Mouse (Mus musculus) liver, embryonic 11.5 days (tissue): ENCODE results near the gene Ccdc142. TPM values are rescaled to one million over a fixed set of nuclear protein-coding genes. Genes with fewer than 3 reads are reported as not detected.

Source experiments
- ATAC-seq: fragments of 200-750 bp; cut with Nextera tagmentation; replicated peaks from 2 replicates; pipeline ENCODE4 v1.8.0; 2017; ENCODE audit warnings: moderate number of reproducible peaks, mild to moderate bottlenecking, moderate TSS enrichment, moderate library complexity; ENCODE audit not compliant: low FRiP score
- DNase-seq: peaks from one replicate; pipeline ENCODE4 v3.0.0-alpha.2; 2017; ENCODE audit warnings: low spot score
- H3K27ac ChIP-seq: fragments of 300-500 bp; sonication (generic); 2 replicates; pipeline ENCODE4 v1.5.1; 2014; ENCODE audit warnings: mild to moderate bottlenecking, low read depth, low read length, control low read depth
- H3K27me3 ChIP-seq: fragments of 300-500 bp; sonication (generic); replicated peaks from 2 replicates; pipeline ENCODE4 v1.6.1; 2014; ENCODE audit warnings: low read length, mixed read lengths; ENCODE audit not compliant: control insufficient read depth, insufficient read depth
- H3K36me3 ChIP-seq: fragments of 300-500 bp; sonication (generic); 2 replicates; pipeline ENCODE4 v1.6.1; 2014; ENCODE audit warnings: mild to moderate bottlenecking, low read length, moderate library complexity, mixed read lengths; ENCODE audit not compliant: control insufficient read depth, insufficient read depth
- H3K4me1 ChIP-seq: fragments of 300-500 bp; sonication (generic); replicated peaks from 2 replicates; pipeline ENCODE4 v1.6.1; 2014; ENCODE audit warnings: low read length, mixed read lengths; ENCODE audit not compliant: control insufficient read depth, insufficient read depth
- H3K4me2 ChIP-seq: fragments of 300-500 bp; sonication (generic); 2 replicates; pipeline ENCODE4 v1.6.1; 2014; ENCODE audit warnings: mild to moderate bottlenecking, control low read depth, moderate library complexity
- H3K4me3 ChIP-seq: fragments of 300-500 bp; sonication (generic); 2 replicates; pipeline ENCODE4 v1.5.1; 2014; ENCODE audit warnings: low read depth, low read length, control low read depth
- H3K9ac ChIP-seq: fragments of 300-500 bp; sonication (generic); 2 replicates; pipeline ENCODE4 v1.6.1; 2014; ENCODE audit warnings: low read depth, low read length, control low read depth
- H3K9me3 ChIP-seq: fragments of 300-500 bp; sonication (generic); 2 replicates; pipeline ENCODE4 v1.6.1; 2016; ENCODE audit warnings: low read length, inconsistent platforms, mixed read lengths; ENCODE audit not compliant: control insufficient read depth
- WGBS: fragments of 180-500 bp; shearing (Covaris S2); extraction: QIAGEN DNeasy Blood & Tissue Kit; methylation state at CpG from one replicate; pipeline ENCODE4 v1.1.7; 2014; 5-methylcytosine and 5-hydroxymethylcytosine counted together
- polyA plus RNA-seq: library from polyadenylated mRNA; unstranded; fragments of >200 nt; fragmentation: Nextera tagmentation; extraction: Ambion mirVana; gene quantifications from 2 replicates; pipeline ENCODE4 v1.2.1, GENCODE M21; 2014

The Ccdc142 gene
- polyA plus RNA-seq, 1 experiment from 2014 or later, result 2.5 TPM

DNA sequence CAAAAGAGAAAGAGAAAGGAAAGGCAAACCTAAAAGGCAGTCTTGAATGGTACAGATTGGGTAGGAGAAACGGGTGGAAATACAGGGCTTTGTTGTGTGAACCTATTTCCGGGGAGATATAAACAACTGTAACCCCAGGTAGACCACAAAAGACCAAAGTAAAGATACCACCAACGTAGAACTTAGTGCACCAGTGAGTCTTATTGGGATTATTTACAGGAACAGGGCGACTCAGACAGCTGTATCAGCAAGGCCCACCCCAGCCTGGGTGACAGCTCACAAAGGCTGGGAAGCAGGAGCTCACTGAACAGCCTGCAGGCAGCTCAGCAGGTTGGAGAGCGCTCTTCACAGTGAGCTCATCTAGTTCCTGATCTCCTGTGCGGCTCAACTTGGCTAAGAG, 5.4 kb upstream of the Ccdc142 start:
- Histone ChIP-seq H3K36me3 (no peaks in the 10 kb centered on the region), H3K4me3 (no peak overlapping the region), H3K27me3 (no peaks in the 10 kb centered on the region; the same call in none of the 2 replicates), H3K4me2 (no peak overlapping the region), H3K4me1 (peaks cover 3% of the 10 kb centered on the region; the same call in 1 of the 2 replicates), H3K27ac (no peak overlapping the region), H3K9ac (no peak overlapping the region), H3K9me3 (no peaks in the 10 kb centered on the region)
- WGBS, result 30% methylated on average over 6 of the region's 6 CpGs
- ATAC-seq (no peak), DNase-seq (no peak)

DNA sequence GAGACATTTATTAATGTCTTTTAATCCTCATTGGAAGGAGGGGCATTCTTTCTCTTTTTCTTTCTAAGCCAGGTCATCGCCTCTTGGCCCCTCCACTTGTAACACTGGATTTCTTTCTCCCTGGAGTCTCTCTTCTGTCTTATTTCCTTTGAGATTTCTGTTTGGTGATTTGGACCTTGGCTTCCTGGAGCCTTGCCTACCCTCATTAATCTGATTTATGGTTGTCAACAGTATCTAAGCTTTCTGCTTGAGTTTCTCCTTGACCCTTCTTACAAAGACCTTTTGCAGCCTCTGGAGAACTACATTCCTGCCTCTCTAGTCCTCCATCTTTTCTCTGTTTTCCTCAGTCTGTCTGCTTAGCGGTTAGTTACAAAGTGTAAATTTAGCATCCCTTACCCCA, 3.0 kb upstream of the Ccdc142 start:
- peaks cover 20% of the 10 kb centered on the region for H3K4me1 ChIP-seq
- no peak overlapping the region for H3K27ac ChIP-seq
- ATAC-seq (no peak), DNase-seq (no peak)
- H3K27me3 ChIP-seq, result no peaks in the 10 kb centered on the region; the same call in none of the 2 replicates
- H3K9ac ChIP-seq, result no peak overlapping the region
- H3K9me3 ChIP-seq, result no peaks in the 10 kb centered on the region
- no peak overlapping the region for H3K4me3 ChIP-seq
- no peak overlapping the region for H3K4me2 ChIP-seq
- WGBS, result 59% methylated on average over 2 of the region's 2 CpGs
- no peaks in the 10 kb centered on the region for H3K36me3 ChIP-seq

DNA sequence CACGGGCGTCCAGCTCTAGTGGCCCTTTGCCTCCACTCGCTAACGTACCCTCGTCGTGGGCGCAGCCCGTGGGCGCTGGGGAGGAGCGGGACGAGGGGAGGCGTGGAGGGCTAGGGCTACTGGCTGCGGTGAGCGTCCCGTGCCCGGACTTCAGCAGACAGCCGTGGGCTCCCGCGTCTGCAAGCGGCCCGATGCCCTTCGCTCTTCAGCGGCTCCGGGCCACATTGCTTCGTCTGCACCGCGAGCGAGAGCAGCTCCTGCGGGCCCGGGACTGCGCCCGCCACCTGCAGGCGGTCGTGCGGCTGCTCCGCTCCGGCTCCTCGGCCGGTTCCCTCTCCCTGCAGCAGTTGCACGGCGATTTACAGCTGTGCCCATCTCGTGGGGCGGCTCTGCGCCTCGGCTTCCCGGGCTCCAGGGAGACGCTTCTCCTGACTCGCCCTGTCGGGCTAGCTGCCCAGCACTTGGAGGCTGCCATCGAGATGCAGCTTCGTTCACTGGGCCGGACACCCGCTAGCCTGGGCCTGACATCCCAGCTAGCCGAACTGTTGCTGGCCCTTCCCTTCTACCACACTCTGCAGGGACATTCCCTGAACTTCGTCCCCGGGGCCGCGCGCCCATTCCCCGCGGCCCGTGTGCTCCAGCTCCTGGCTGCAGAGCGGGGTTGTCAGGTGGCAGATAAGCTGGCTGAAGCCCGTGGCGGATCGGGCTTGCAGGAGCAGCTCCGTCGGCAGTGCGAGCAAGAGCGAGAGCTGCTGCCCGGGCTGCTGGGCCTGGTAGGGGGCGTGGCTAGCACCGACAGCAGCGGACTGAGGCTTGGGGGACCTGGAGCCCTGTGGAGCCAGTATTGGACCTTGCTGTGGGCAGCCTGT, 521 bp downstream of the Ccdc142 start:
- H3K4me3 ChIP-seq, result peak overlapping the region; percentile 87
- DNase-seq (peak; percentile 77), ATAC-seq (peak; percentile 77)
- H3K36me3 ChIP-seq, result peaks cover 2% of the 10 kb centered on the region; the same call in 1 of the 2 replicates
- H3K4me1 ChIP-seq, result peaks cover 23% of the 10 kb centered on the region
- peak overlapping the region; percentile 100 for H3K4me2 ChIP-seq
- H3K9ac ChIP-seq, result peak overlapping the region; percentile 95
- WGBS, result under 1% methylated on average over 74 of the region's 74 CpGs
- peak overlapping the region; percentile 87 for H3K27ac ChIP-seq
- H3K27me3 ChIP-seq, result no peaks in the 10 kb centered on the region; the same call in none of the 2 replicates
- no peaks in the 10 kb centered on the region for H3K9me3 ChIP-seq

DNA sequence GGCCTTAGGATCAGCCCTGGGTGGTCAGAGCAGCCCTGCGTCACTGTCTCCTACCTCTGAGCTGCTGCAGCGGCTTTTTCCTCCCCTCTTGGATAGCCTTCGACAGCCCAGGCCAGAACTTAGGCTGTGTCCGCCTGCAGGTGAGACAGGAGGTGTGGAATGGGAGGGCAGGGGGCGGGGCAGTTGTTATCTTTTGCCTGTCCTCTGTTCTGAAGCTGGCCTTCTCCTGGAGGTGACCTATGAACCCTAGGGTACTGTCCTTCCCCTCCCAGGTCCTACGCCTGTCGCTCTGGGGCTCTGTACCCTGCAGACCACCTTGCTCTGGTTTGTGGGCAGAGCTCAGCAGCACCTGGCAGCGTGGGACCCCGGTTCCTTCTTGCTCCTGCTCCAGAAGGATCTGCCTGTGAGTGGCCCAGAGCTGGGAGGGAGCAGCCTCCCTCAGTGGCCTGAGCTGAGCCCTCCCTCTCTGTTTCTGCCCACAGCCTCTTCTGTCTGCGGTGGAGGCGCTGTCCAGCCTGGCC, 1.8 kb downstream of the Ccdc142 start:
- ATAC-seq (no peak), DNase-seq (no peak)
- Histone ChIP-seq H3K27ac (peak overlapping the region; percentile 34; the same call in 1 of the 2 replicates), H3K9me3 (no peaks in the 10 kb centered on the region), H3K36me3 (peaks cover 2% of the 10 kb centered on the region; the same call in 1 of the 2 replicates), H3K4me3 (peak overlapping the region; percentile 87), H3K4me1 (peaks cover 32% of the 10 kb centered on the region), H3K9ac (peak overlapping the region; percentile 95), H3K4me2 (peak overlapping the region; percentile 100), H3K27me3 (no peaks in the 10 kb centered on the region; the same call in 1 of the 2 replicates)
- 50% methylated on average over 11 of the region's 11 CpGs for WGBS

DNA sequence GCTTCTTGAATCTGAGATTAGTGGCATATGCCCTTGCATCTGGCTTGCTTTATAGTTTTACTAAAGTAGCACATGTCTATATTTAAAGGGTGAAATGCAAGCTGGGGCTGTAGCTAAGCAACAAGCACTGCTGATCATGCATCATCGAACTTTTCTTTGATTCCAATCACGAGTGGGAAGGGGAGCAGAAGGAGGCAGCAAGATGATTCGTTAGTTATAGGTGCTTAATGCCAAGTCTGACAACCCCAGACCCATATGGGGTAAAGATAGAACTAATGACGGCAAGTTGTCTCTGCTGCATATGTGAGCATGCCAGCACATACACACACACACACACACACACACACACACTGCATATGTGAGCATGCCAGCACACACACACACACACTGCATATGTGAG, 2.8 kb downstream of the Ccdc142 start:
- Histone ChIP-seq H3K9me3 (no peaks in the 10 kb centered on the region), H3K27ac (no peak overlapping the region), H3K4me1 (peaks cover 33% of the 10 kb centered on the region), H3K36me3 (peaks cover 2% of the 10 kb centered on the region; the same call in 1 of the 2 replicates), H3K9ac (no peak overlapping the region), H3K4me2 (no peak overlapping the region), H3K4me3 (no peak overlapping the region), H3K27me3 (no peaks in the 10 kb centered on the region; the same call in 1 of the 2 replicates)
- DNase-seq (no peak), ATAC-seq (no peak)
- WGBS, result 84% methylated on average over 4 of the region's 4 CpGs

DNA sequence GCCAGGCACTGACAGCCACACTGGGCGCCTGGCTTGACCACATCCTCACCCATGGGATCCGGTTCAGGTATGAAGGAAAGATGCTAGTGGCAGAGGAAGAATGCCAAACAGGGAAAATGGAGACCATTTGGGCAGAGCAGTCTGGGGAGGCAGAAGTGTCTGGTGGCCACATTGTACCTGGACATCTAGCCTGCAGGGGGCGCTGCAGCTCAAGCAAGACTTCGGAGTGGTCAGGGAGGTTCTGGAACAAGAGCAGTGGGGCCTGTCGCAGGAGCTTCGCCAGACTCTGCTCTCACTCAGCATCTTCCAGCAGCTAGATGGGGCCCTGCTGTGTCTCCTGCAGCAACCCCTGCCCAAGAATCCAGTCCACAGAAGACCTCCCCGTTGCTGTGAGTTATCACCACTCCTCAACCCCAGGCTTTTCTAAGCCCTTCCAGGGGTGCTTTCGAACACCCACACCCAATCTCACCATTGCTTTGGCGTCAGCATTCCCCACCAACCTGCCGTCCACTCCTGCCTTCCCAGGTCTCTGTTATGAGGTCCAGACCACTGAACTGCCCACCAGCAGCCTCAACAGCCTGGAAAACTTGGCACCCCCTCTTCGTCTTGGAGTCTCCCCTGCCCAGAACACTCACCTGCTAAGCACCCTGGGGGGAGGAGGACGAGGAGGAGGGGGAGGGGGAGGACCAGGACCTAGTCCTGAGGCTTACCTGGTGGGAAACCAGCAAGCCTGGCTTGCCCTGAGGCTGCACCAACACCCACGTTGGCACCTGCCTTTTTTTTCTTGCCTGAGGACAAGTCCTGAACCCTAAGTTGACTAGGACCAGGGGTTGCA, 6.4 kb downstream of the Ccdc142 start:
- Histone ChIP-seq H3K27me3 (no peaks in the 10 kb centered on the region), H3K4me3 (peak overlapping the region; percentile 92), H3K4me1 (peaks cover 35% of the 10 kb centered on the region), H3K4me2 (peak overlapping the region; percentile 94), H3K36me3 (peaks cover 2% of the 10 kb centered on the region; the same call in 1 of the 2 replicates), H3K27ac (peak overlapping the region; percentile 96; the same call in 1 of the 2 replicates), H3K9ac (peak overlapping the region; percentile 87), H3K9me3 (no peaks in the 10 kb centered on the region)
- peak; percentile 81 for DNase-seq
- peak; percentile 53 for ATAC-seq
- WGBS, result 41% methylated on average over 13 of the region's 13 CpGs

DNA sequence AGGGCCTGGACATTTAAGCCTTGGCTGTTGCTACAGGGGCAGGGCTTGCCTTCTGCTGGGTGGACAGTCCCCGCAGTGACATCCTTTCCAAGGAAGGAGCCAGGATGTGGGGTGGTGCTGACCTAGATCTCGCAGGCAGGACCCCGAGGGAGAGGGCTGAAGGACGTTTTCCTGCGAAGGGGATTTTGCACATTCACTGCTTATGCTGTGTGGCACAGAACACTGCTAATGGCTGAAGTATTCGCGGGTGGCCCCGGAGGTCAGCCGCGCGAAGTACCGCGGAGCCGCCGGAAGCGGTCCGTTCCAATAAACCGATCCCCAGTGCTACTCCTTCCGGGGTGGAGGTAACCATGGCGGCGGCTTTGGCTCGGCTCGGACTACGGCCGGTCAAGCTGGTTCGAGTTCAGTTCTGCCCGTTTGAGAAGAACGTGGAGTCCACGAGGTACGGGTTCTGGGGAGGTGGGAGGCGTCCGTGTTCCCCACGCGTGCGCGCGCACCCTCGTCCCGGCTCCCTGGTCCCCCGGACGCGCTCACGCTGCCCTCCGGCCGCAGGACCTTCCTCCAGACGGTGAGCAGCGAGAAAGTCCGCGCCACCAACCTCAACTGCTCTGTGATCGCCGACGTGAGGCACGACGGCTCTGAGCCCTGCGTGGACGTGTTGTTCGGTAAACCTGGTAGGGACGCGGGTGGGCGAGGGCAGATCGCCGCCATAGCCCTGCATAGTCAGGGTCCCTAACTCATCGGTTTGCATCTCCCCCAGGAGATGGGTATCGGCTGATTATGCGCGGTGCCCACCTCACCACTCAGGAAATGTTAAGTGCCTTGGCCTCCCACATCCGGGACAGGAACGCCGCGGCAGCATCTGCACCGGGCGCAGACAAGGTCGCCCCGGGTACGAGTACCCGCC, 7.6 kb downstream of the Ccdc142 start, which contains the start of gene Mrpl53:
TSS of gene Mrpl53 (plus strand) at position 279 of the 907 bp plus-strand sequence.
- WGBS, result under 1% methylated on average over 76 of the region's 76 CpGs

More for the DNA sequence above, 7.6 kb downstream of the Ccdc142 start, which contains the start of gene Mrpl53:
- H3K27ac ChIP-seq, result peak within 1 kb of the TSS; percentile 96
- peak within 1 kb of the TSS; percentile 92 for H3K4me3 ChIP-seq
- DNase-seq (peak; percentile 83), ATAC-seq (peak; percentile 83)
- H3K4me2 ChIP-seq, result peak within 1 kb of the TSS; percentile 94
- no peaks in the 10 kb centered on the region for H3K9me3 ChIP-seq
- H3K9ac ChIP-seq, result peak within 1 kb of the TSS; percentile 87
- no peaks in the 10 kb centered on the region for H3K27me3 ChIP-seq
- H3K36me3 ChIP-seq, result peaks cover 2% of the 10 kb centered on the region; the same call in 1 of the 2 replicates
- peaks cover 31% of the 10 kb centered on the region for H3K4me1 ChIP-seq
